Mouse (Mus musculus) liver, embryonic 16.5 days (tissue): Measurements from ENCODE around the gene Mettl1. TPM values are rescaled to one million over a fixed set of nuclear protein-coding genes. Genes with fewer than 3 reads are reported as not detected.
"Not testable (repeated sequence)": the region's sequence is repeated elsewhere in the genome, so short reads cannot be mapped to it uniquely, and the experiment has no call there.

Experiments
- ATAC-seq: fragments of 200-750 bp; cut with Nextera tagmentation; 2 replicates; pipeline ENCODE4 v1.8.0; 2017; ENCODE audit warnings: low read depth, mild to moderate bottlenecking, moderate number of reproducible peaks, moderate library complexity
- H3K27ac ChIP-seq: fragments of 300-500 bp; sonication (generic); 2 replicates; pipeline ENCODE4 v1.5.1; 2014; ENCODE audit warnings: mild to moderate bottlenecking, low read length
- H3K27me3 ChIP-seq: fragments of 300-500 bp; sonication (generic); 2 replicates; pipeline ENCODE4 v1.6.1; 2014; ENCODE audit warnings: low read depth, low read length, mixed read lengths; ENCODE audit not compliant: control insufficient read depth, insufficient read depth
- H3K36me3 ChIP-seq: fragments of 300-500 bp; sonication (generic); 2 replicates; pipeline ENCODE4 v1.6.1; 2014; ENCODE audit warnings: mild to moderate bottlenecking; ENCODE audit not compliant: control insufficient read depth, insufficient read depth
- H3K4me1 ChIP-seq: fragments of 300-500 bp; sonication (generic); 2 replicates; pipeline ENCODE4 v1.6.1; 2014; ENCODE audit warnings: low read depth, low read length, mixed read lengths; ENCODE audit not compliant: control insufficient read depth
- H3K4me2 ChIP-seq: fragments of 300-500 bp; sonication (generic); 2 replicates; pipeline ENCODE4 v1.6.1; 2014; ENCODE audit warnings: low read depth, low read length, mixed read lengths
- H3K4me3 ChIP-seq: fragments of 300-500 bp; sonication (generic); 2 replicates; pipeline ENCODE4 v1.5.1; 2014; ENCODE audit warnings: low read depth, mild to moderate bottlenecking, low read length
- H3K9ac ChIP-seq: fragments of 300-500 bp; sonication (generic); 2 replicates; pipeline ENCODE4 v1.6.1; 2014; ENCODE audit warnings: low read depth, low read length
- H3K9me3 ChIP-seq: fragments of 300-500 bp; sonication (generic); replicated peaks from 2 replicates; pipeline ENCODE4 v1.6.1; 2016; ENCODE audit warnings: low read length; ENCODE audit not compliant: control insufficient read depth
- WGBS: fragments of 180-500 bp; shearing (Covaris S2); extraction: QIAGEN DNeasy Blood & Tissue Kit; methylation state at CpG from one replicate; pipeline ENCODE4 v1.1.7; 2014; ENCODE audit not compliant: insufficient replicate concordance; 5-methylcytosine and 5-hydroxymethylcytosine counted together
- polyA plus RNA-seq: library from polyadenylated mRNA; unstranded; fragments of >200 nt; fragmentation: Nextera tagmentation; extraction: Ambion mirVana; gene quantifications from 2 replicates; pipeline ENCODE4 v1.2.1, GENCODE M21; 2015

The Mettl1 gene
- polyA plus RNA-seq, 1 experiment from 2014 or later, result 13.5 TPM

DNA sequence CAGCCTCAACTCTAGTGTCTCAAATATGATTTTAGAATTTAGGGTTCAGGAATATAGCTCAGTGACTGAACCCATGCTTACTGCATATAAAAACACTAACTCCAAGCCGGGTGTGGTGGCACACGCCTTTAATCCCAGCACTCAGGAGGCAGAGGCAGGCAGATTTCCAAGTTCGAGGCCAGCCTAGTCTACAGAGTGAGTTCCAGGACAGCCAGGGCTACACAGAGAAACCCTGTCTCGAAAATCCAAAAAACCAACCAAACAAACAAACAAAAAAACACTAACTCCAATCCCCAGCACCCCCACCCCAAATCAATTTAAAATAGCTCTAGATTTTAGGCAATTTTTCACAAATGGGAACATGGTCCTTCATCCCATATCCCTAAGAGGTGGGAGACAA lies 20.9 kb downstream of the Mettl1 start:
- H3K4me1 ChIP-seq, result peaks cover 26% of the 10 kb centered on the region

DNA sequence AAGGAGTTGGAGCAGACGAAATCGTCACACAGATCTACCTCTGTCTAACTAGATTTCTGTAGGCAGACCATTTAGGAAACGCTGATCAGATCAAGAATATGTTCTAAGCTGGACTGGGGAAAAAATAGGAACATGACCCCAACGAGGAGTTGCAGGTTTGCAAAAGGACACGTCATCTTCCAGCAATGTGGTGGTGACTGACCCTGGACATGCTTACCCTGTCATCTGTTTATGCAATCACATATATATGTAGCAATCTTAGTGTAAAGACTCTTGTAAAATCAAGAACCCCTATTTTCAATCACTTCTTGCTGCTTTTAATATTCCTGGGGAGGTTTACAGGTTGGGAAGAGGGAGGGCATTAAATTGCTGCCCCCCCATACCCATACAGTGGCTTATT lies 21.3 kb downstream of the Mettl1 start:
- Histone ChIP-seq H3K4me3 (no peak overlapping the region), H3K27ac (no peak overlapping the region), H3K9me3 (no peaks in the 10 kb centered on the region), H3K9ac (no peak overlapping the region), H3K27me3 (peaks cover 47% of the 10 kb centered on the region), H3K4me1 (peaks cover 26% of the 10 kb centered on the region), H3K4me2 (0 out of 2 replicates have a peak overlapping the region, but pooled peaks have one; percentile 92), H3K36me3 (peaks cover 25% of the 10 kb centered on the region)
- WGBS, result 47% methylated on average over 5 of the region's 5 CpGs
- ATAC-seq, result no peak

More for the DNA sequence above, 20.9 kb downstream of the Mettl1 start:
- Histone ChIP-seq H3K27me3 (peaks cover 51% of the 10 kb centered on the region), H3K36me3 (peaks cover 23% of the 10 kb centered on the region)
- H3K9ac ChIP-seq, ATAC-seq, H3K4me3 ChIP-seq, H3K4me2 ChIP-seq, H3K9me3 ChIP-seq, H3K27ac ChIP-seq: not testable (repeated sequence)
- WGBS, result 77% methylated on average over 4 of the region's 4 CpGs

GRCm38 (mm10) chr10:127063239-127063872 lies 22.1 kb downstream of the Mettl1 start, which contains the start of gene Cdk4:
Gene Cdk4 (plus strand): TSS chr10:127063534.
- Histone ChIP-seq H3K4me3 (peak within 1 kb of the TSS; percentile 78), H3K4me1 (peaks cover 28% of the 10 kb centered on the region), H3K36me3 (peaks cover 25% of the 10 kb centered on the region), H3K4me2 (peak within 1 kb of the TSS; percentile 92), H3K9me3 (no peaks in the 10 kb centered on the region), H3K27ac (peak within 1 kb of the TSS; percentile 77), H3K9ac (peak within 1 kb of the TSS; percentile 80), H3K27me3 (peaks cover 43% of the 10 kb centered on the region)
- WGBS, result 0% methylated on average over 43 of the region's 46 CpGs
- ATAC-seq, result peak; percentile 89

DNA sequence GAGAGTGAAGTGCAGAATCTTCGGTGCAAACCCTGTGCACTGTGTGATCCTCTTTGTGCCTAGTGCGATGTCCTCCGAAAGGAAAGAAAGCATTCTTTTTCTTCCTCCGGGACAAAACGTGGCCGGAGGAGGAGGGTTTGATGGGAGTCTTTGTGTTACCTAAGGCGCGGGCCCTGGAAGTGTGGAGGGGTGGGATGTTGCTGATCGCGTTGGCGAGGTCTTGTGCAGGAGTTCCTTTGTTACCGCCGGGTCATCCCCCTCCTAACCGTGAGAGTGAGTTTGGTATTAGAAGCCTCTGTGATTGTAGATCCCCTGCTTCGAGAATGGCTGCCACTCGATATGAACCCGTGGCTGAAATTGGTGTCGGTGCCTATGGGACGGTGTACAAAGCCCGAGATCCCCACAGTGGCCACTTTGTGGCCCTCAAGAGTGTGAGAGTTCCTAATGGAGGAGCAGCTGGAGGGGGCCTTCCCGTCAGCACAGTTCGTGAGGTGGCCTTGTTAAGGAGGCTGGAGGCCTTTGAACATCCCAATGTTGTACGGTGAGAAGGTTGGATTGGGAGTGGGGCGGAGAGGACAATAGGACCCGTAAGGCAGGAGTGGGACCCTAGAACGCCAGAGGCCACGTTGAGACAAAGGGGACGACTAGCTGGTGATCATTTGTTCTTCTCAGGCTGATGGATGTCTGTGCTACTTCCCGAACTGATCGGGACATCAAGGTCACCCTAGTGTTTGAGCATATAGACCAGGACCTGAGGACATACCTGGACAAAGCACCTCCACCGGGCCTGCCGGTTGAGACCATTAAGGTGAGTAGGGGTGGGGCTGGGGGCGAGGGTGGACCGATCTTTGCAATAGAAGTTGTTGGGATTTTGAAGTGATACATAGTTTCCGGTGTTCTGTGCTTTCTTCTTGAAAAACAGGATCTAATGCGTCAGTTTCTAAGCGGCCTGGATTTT lies 23.0 kb downstream of the Mettl1 start:
- ATAC-seq, result peak; percentile 0; the same call in 1 of the 2 replicates
- Histone ChIP-seq H3K27ac (peak overlapping the region; percentile 77), H3K4me3 (peak overlapping the region; percentile 78), H3K4me2 (peak overlapping the region; percentile 92), H3K27me3 (peaks cover 34% of the 10 kb centered on the region), H3K36me3 (peaks cover 25% of the 10 kb centered on the region), H3K9ac (peak overlapping the region; percentile 80), H3K4me1 (peaks cover 36% of the 10 kb centered on the region), H3K9me3 (no peaks in the 10 kb centered on the region)
- 10% methylated on average over 37 of the region's 37 CpGs for WGBS

DNA sequence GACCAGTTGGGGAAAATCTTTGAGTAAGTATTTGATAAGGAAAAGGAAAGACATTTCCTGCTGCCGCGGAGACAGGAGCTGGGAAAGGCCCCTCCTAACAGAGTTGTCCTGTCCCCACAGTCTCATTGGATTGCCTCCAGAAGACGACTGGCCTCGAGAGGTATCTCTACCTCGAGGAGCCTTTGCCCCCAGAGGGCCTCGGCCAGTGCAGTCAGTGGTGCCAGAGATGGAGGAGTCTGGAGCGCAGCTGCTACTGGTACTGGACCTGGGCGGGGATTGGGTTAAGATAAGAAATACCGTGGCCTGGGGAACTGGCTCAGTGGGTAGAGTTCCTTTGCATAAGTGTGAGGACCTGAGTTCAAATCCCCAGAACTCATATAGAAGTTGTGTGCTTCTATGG lies 24.8 kb downstream of the Mettl1 start:
- Histone ChIP-seq H3K27me3 (peaks cover 16% of the 10 kb centered on the region), H3K4me2 (no peak overlapping the region), H3K9ac (no peak overlapping the region), H3K36me3 (peaks cover 25% of the 10 kb centered on the region), H3K27ac (no peak overlapping the region), H3K4me1 (peaks cover 38% of the 10 kb centered on the region), H3K9me3 (no peaks in the 10 kb centered on the region), H3K4me3 (no peak overlapping the region)
- no peak for ATAC-seq
- 53% methylated on average over 9 of the region's 9 CpGs for WGBS

GRCm38 (mm10) chr10:127066519-127067018 lies 25.4 kb downstream of the Mettl1 start:
- Histone ChIP-seq H3K27me3 (peaks cover 11% of the 10 kb centered on the region), H3K4me1 (peaks cover 42% of the 10 kb centered on the region), H3K36me3 (peaks cover 25% of the 10 kb centered on the region), H3K27ac (no peak overlapping the region), H3K9me3 (no peaks in the 10 kb centered on the region), H3K4me3 (no peak overlapping the region), H3K4me2 (no peak overlapping the region), H3K9ac (no peak overlapping the region)
- no peak for ATAC-seq
- 77% methylated on average over 14 of the region's 14 CpGs for WGBS

GRCm38 (mm10) chr10:127068360-127069038 lies 27.3 kb downstream of the Mettl1 start:
- Histone ChIP-seq H3K9me3 (no peaks in the 10 kb centered on the region), H3K27ac (peak overlapping the region; percentile 78), H3K4me3 (peak overlapping the region; percentile 73), H3K36me3 (peaks cover 25% of the 10 kb centered on the region), H3K27me3 (no peaks in the 10 kb centered on the region), H3K9ac (peak overlapping the region; percentile 67), H3K4me2 (peak overlapping the region; percentile 77), H3K4me1 (peaks cover 39% of the 10 kb centered on the region)
- no peak for ATAC-seq
- 44% methylated on average over 9 of the region's 9 CpGs for WGBS

DNA sequence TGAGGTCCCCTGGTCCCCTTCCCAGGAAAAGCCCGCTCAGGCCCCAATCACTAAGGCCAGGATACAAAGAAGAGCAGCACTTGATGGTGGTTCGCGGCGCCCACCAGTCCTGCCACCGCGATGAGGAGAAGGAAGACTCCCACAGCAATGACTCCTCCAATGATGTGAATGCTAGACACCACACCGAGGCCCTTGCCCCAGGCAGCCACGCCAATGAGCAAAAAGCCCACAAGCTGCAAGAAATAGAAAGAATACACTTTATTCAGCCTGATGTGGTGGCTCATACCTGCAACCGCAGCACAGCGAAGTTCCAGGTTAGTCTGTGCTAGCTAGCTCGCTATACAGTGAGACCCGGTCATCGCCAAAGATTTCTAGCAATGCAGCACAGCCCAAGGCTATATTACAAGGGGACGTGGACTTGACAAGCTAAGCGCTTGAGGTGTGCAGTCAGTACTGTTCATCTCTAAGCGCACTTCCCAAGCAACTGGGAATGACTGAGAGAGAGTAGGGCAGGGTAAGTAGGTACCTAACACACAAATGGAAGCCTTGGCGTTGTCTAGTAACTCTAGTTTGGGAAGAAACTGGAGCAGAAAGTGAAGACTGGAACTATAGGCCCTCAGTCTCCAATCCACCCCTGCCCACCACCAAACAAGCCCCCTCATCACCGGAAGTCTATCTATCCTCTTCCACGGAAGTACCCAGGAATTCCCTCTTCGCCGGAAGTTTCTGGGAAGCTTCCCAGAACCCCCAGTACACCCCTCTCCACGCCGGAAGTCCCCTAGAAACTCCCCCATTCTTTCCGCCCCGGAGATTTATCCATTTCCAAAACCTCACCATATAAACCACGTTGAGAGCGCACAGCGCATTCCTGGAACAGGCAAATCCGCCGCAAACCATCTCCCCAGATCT lies 28.3 kb downstream of the Mettl1 start:
- H3K27ac ChIP-seq, result peak overlapping the region; percentile 78

More for the DNA sequence above, 28.3 kb downstream of the Mettl1 start:
- 5% methylated on average over 30 of the region's 30 CpGs for WGBS
- ATAC-seq, result peak; percentile 20; the same call in 1 of the 2 replicates
- H3K27me3 ChIP-seq, result no peaks in the 10 kb centered on the region
- peaks cover 25% of the 10 kb centered on the region for H3K36me3 ChIP-seq
- peak overlapping the region; percentile 77 for H3K4me2 ChIP-seq
- peaks cover 38% of the 10 kb centered on the region for H3K4me1 ChIP-seq
- peak overlapping the region; percentile 73 for H3K4me3 ChIP-seq
- peak overlapping the region; percentile 67 for H3K9ac ChIP-seq
- H3K9me3 ChIP-seq, result no peaks in the 10 kb centered on the region
